Mouse (Mus musculus): ENCODE results near the gene Dip2c.

The Dip2c gene

DNA sequence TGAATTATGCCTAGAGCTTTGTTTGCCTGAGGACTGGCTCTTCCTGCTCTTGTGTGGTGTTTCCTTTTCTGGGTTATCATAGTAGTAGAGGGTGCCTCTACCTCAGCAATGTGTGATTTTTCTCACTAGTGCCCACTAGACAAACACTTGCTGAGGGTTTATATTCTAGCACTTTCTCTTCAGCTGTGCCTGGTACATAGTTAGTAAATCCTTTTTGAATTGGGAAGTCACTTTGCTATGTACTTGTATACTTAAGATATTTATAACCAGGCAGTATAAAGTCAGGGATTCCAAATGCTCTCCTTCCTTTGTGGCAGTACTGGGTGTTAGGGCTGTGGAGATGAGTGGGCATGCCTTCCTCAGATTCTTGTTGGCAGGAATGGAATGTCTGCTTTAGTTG lies 56.9 kb downstream of the Dip2c start:
- no peak for DNase-seq

DNA sequence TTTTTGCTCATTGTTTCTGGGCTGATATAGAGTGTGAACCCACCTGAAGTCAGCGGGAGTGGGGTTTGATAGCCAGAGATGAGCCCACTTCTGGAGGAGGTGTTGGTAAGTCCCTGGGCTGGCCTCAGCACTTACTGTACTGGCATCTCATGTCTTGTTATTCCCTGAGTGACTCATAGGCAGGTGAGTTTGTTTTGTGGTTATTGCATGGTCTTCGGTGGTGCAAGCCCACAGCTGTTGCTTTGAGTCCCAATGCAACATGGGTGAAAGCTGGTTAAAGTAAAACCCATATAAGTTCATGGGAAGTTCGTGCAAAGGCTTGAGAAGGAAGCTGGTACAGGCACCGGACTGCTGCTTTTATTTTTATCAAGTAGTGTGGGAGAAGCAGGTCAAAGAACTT lies 64.0 kb downstream of the Dip2c start:
- no peak for DNase-seq

DNA sequence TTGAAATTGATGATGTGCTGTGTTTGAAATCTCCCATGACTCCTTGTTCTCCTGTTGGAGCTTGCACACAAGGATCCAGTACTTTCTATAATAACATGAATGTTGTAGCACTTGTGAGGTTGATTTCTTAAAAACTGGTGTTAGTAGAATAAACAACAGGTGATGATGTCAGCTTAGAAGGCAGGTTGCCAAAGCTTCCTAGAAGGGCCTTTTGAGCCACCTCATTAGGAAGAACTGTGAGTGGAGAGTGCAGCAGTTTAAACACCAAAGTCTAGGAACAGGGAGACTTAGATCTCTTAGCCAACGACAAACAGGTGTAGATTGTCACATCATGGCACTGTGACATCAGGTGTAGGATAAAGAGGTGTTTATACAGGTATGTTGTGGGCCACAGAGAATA lies 66.4 kb downstream of the Dip2c start:
- no peak for DNase-seq

DNA sequence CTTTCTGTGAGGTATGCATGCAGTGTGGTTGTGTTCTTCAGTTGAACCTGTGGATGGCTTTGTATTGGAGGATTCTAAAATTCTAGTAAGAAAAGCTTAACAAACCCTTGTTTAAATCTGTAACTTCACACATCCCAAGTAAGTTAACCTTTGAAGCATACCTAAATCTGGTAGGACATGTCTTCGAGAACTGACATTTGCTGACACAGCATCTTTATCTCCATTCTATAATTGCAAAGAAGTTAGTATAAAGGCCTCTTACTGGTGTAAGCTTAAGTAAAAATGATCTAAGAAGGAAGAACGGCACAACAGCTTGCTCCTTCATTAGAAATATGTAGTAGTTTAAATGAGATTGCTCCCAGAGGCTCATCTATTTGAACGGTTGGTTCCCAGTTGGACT lies 71.1 kb downstream of the Dip2c start:
- DNase-seq = no peak

DNA sequence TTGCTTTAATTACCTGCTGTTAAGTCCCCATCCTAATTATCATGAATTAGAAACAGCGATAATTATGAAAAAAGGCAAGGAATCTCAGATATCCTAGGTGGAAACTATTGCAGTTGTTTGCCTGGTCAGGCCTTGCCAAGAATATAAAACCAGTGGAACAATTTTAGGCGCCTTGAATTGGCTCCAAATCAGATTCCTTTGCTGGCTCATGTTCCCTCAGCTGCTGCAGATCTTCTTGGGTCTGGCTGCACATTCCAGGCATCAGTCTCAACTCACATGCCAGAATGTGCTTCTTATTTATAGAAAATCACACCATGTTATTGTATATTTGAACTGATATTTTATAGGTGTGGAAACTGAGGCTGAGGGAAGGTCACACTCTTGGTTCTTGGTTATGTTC lies 74.3 kb downstream of the Dip2c start:
- DNase-seq = no peak

DNA sequence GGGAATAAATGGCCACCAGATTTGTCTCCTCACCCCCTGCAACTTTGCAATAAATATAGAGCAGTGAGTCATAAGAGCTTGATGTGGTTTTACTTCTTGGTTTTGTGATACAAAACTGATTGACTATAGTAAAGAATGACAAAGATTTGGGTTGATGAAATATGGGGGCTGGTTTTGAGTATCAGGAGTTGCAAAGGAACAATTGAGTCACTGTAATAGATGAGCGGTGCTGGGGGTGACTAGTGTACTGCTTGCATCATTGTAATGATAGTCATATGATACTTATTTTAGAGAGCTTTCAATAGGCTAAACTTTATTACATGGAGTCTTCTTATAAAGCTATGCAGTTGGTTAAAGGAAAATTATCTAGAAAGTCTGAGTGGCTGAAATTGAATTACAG lies 77.6 kb downstream of the Dip2c start:
- no peak for DNase-seq

DNA sequence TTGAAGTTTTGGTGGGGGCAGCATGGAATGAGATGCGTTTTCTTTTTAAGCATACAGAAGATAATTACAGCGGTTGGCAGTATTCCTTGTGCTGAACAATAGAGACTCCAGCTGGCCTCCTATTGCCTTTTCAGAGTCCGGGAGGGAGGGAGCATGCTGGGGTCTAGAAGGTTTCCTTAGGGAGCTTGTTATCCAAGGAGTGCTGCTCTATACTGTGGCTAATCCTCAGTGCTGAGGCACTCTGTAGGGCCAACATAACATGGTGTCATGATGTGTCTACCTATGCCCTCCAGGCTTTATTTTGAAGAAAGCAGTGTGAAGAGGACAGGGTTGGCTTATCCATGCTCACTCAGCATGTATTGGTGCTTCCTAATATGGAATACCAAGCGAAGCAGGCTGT lies 79.0 kb downstream of the Dip2c start:
- DNase-seq = no peak

DNA sequence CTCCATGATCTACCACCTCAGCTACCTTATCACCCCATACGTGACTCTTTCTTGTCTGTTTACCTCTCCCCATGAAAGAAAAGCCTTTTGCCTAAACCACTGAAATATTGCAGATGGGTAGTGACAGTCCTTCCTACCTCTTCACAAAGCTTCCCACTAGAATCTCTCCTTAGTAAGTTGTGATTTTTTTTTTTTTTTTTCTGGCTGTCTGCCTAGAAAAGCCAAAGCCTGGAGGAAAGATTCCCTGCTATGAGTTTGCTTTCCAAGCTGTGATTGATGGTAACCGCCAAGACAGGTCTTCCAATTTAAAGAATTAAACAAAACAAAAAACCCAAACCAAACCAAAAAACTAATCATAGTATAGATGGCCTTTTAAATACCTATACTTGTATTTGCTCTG lies 85.1 kb downstream of the Dip2c start:
- DNase-seq = no peak

DNA sequence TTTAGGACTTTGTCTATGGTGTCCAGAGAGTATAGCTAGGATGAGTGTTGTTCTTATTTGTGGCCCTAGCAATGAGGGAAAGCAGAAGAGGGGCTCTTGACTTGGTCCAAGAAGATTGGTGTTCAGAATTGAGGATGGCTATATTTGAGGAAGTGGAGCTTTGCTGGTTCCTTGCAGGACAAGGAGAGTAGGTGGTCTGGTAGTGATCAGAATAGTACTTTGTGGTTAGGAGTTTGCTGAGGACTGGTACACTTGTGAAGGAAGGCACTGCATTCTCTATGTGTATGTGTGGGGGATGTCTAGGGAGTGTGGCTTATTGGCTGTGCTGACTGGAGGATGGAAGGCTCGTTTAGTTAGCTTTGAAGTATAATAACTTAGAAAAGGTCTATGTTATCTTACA lies 95.1 kb downstream of the Dip2c start:
- DNase-seq = no peak

DNA sequence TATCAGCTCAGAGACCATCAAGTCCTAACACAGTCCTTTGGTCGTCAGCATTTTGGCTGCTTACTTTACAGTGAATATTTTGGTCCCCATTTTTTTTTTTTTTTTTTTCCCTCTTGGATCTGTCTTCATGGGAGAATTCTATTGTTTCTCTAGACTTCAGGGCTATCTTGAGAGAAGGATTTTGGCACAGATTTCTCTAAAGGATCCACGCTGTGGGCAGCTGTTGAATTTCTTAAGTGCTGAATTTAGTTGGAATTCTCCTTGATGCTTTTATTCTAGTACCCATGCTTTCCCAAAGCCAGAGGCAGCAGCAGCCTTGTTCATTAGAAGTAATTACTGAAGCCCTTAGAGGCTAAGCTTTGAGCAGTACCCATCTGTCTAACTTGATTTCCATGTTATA lies 100.8 kb downstream of the Dip2c start:
- DNase-seq = no peak

DNA sequence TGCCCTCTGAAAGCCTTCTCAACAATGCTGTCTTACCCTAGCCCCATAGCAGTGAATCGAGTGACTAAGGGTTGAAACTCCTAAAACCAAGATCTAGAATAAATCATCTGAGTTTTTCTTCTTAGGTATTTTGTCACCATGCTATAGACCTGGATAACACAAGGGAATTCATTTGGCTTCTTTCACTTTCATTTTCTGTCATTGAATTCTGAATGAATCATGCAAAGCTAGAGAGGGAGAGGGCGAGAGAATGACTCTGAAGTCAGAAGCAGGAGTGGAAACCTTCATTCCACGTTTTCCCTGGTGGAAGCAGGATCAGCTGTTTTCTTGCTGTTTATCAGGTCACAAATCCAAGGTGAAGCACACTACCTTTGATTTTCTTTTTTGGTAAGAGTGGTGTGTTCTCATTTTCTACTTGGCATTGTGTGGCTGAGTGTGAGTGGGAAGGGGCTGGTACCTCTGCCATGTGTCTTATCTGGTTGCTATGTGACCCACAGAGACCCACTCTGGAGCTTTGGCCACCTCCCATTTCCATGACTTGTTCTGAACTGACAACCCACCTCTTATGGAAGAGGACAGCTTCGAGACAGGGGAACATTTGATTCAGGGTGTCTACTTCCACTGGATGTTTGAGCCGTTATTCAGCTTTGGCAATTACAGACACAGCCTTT lies 104.5 kb downstream of the Dip2c start:
- no peak for DNase-seq

DNA sequence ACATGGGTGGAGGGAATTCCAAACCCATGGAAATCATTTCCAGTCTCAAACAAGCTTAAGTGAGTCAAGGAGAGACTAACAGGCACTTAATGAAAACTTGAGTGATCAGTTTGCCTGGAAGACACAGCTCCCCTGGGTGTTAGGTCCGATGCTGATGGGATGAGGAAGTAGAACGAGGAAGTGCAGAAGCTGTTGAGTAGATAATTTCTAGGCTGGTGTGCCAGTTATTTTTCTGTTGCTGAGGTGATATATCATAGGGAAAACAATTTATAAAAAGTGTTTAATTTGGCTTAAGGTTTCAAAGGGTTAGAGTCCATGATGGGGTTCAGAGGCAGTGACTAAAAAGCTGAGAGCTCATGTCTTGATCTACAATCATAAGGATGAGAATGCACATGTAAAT lies 111.7 kb downstream of the Dip2c start:
- no peak for DNase-seq

DNA sequence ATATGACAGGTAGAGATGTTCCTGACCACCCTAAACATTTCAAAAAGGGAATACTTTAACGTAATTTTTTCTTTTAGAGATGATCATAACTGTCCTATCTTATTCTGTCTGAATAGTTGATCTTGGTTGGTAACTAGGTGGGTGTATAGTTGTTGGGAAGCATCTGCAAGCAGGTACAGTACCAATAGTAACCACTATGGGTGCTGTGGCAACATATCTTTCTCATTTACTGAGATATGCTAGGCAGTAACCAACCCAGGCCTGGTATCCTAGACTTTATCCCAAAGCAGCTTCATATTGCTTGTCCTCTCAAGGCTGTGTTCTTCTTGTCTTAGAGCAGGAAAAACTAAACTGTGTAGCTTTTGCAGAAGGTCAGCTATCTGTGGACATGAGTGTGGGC lies 113.0 kb downstream of the Dip2c start:
- no peak for DNase-seq

DNA sequence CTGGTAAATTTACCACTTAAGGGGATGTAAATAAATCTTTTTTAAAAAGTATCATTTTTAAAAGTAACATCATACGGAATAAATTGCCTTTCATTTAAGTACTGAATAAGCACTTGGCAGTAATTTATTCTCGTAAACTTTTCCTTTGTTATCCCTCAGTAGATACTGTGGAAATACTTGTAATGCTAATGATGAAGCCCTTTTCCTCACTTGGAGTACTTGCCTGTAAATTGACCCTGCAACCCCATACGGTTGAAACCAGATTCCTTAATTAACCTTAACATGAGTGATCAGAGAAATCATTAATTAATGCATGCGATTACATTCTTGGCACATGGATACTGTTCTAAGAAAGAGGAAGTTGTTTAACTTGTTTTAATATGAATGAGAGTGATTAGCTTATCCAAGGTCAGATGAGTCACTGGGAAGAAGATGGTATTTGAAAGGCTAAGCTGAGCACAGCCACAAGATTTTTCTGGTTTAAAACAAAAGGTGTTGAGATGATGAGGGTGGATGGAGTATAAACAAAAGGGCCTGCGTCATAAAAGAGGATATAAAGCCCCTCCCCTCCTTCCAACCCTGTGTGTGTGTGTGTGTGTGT lies 114.0 kb downstream of the Dip2c start:
- no peak for DNase-seq

DNA sequence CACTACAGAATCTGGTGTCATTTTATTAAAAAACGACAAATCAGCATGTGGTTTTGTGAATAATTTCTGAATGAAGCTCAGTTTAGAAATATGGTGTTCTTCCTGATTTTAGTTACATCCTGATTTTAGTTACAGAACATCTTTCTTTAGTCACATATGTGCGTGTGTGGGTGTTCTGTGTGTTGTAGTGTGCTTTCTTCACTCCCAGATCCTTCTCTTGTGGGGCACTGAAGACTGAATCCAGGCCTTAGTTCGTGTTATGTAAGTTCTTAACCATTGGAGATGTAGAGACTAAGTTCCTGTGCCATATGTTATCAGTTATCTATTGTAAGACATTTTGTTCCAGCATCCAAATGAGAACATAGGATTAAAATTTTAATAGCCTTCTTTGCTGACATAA lies 117.1 kb downstream of the Dip2c start:
- no peak for DNase-seq

DNA sequence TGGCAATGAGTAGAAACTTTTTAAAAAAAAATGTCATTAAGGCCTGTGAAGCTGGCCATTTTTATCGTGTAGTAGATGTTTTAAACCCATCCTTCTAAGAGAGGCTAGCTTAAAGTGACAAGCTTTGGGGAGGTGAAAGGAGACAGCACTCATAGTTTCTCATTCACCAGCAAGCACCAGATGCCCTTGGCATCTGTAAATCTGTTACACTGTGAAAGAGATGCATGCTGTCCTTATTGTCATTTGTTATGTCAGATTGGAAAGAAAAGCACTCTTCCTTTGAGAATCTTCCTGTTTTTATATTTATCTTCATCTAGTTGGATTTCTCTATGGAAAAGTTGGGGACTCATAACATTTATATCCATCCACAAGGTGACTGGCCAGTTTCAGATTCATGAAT lies 119.0 kb downstream of the Dip2c start:
- no peak for DNase-seq

DNA sequence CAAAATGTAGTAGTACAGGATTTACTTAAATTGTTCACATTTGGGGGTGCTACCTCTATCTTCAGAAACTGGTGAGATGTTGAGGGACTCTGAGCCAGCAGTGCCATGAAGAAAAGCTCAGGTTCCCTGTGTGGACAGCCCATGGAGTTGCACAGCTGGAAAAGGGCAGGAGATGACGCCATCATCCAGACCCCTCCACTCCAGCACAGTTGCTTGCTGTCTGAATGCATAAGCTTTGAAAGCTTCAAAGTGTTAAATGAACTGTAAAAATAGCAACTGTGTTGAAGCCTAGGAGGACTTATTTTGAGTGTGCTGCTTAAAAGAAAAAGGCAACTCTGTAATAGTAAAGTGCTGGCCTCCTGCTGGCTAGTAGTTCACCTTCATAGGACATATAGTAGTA lies 122.5 kb downstream of the Dip2c start:
- DNase-seq = no peak

DNA sequence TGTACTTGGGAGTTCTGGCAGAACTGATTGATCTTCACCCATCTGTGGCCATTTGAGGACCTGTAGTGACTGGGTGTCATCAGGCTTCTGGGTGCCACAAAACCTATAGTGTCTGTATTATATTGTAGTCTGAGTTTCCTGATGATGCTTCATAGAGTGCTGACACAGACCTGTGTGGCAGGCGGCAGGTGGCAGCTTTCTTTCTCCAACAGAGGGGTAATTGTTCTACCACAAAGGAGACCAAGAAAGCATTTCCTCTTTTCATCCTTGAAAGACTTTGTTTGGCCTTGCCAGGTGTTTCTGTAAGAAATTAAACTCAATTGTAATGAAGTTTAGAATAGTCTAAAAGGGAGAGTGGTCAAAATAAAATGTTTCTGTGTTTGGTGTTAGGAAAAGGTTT lies 129.1 kb downstream of the Dip2c start:
- DNase-seq = no peak

DNA sequence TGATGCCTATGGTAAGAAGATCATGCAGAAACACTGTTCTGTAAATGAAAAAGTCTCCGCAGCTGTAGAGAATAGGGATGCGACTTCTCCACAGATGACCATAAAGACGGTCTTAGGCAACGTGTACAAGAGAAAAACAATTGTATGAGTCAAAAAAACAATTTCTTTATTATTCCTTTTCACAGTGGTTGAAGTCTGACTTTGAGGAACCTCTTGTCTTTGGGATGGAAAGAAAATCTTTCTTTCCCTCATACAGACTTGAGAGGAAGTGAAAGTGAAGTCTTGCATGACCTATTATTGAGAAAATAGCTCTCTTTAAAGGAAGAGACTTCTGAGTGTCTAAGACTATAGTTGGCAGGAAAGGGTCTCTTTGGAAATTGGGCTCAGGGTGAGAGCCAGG lies 132.7 kb downstream of the Dip2c start:
- no peak for DNase-seq

DNA sequence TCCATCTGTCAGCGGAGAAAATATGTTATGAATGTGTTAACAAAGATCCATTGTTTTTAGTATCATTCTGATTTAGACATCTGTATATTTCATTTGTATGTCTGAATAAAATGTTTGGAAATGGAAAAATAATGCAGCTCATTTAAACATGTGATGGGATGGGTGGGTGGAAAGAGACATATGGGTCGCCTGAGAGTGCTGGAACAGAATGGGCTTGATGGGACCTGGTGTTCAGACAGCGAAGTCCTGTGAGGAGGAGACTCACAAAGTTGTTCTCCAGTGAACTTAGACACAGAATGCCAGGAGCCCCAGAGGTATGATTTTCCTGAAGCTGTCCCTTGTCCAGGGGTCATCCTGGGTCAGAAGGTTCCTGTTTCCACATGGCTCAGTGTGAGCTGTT lies 142.1 kb downstream of the Dip2c start:
- DNase-seq = no peak

DNA sequence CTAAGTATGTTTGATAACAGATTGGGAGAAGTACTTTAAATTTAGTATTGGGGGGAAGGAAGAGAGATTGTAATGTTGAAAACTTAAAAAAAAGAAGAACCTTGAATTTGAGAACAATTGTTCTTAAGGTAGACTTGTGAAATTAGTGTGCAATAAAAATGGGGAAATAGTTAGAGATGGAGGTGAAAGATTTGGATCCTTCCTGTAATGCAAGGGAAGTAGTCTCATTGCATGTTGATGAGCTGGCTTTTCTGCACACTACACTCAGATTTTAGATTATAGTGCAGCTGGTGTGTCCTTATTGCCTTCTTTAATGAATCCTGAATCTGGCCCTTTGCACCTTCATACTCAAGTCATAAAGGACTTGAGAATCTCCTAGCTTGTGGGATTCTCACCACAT lies 142.9 kb downstream of the Dip2c start:
- no peak for DNase-seq

DNA sequence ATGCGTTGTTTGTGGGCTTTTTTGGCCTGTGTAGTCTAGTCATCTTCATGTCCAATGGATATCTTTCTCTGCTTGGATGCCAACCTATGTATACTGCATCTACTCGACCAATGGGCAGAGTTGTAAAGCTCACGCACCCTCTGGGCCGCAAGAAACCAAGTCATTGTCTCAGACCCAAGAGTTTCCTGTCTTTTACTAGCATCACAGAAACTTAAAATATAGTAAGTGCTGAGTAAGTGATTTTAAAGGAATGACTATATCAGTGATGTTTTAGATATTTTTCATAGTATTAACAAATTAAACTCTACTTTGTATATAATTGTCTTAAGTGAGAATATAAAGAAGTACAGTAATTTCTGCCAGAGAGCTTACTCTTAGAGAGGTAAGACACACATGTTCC lies 145.6 kb downstream of the Dip2c start:
- DNase-seq = no peak

DNA sequence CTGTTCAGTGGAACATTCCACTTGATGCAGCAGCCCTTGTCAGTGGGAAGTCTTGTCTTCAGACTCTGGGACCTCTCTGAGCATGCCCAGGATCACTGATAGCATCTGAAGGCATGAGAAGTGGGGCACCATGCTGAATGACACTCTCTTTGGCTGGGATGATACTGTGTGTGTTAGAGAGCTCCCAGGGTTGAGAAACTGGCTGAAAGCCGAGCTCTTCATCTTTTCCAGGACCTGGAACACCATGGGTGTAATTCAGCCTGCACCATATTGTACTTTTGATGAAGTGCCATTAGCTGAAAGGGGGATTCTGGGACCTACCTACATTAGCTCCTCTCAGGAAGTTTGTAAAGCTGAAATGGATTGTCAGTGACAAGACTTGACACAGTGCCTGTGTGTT lies 146.5 kb downstream of the Dip2c start:
- no peak for DNase-seq

DNA sequence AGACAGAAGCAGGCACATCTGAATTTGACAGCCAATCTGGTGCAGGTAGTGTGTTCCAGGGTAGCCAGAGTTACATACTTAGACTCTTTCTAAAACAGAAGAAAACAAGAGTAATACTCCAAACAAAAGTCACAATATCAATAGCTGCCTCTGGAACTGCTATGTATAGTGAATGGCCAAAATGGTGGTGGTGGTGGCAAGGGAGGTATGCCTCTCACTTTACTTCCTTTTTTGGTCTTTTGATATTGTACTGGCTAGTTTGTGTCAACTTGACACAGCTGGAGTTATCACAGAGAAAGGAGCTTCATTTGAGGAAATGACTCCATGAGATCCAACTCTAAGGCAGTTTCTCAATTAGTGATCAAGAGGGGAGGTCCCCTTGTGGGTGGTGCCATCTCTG lies 148.1 kb downstream of the Dip2c start:
- no peak for DNase-seq

DNA sequence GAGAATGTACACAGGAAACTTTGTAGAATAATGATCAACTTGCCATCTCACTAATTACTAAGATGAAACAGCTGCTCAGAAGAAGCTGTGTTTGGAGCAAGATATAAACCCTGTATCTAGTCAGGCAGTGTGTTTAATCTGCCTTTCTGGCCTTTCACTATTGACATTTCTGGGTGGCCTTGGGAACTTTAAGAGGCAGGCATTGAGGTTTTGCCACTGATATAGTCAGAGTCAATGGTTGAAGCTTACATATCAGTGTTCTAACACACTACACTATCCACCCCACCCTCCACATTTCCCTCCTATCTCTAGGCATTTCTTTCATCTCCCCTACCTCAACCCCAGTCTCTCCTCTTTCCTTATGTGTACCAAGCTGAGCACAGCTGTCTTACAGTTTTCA lies 149.9 kb downstream of the Dip2c start:
- no peak for DNase-seq

DNA sequence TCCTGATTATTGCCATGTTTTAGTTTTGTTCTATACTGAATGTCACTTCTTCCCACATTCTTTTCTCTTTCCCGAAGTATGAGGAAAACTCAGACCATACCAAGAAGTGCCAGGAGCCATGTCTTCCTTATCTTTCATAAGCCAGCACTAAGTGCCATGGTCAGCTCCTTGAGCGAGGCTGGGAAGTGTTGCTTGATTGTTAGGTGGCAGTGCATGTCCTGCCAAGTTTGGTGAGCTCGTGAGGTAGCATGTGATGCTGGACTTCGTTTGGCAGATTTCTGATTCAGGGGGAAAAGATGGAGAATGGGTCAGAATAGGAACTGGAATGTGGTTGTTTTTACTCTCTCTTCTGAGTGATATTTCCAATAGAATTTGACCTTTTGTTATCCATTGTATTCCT lies 150.5 kb downstream of the Dip2c start:
- DNase-seq = no peak

Measured in right cerebral cortex, postnatal 4 days (tissue).